Mouse (Mus musculus) forebrain, embryonic 16.5 days (tissue): ENCODE measurements at regions not wholly inside any gene's neighbourhood (a gene's known extent, or its start where the extent isn't known, plus 50 kb on each side); places are given as distances from the start of the nearest gene placed in this dataset.

Experiments
- ATAC-seq: fragments of 200-750 bp; cut with Nextera tagmentation; 2 replicates; pipeline ENCODE4 v1.8.0; 2017; ENCODE audit warnings: mild to moderate bottlenecking, moderate library complexity
- H3K27ac ChIP-seq: fragments of 300-500 bp; sonication (generic); 2 replicates; pipeline ENCODE4 v1.5.1; 2014; ENCODE audit warnings: low read length, control low read depth
- H3K27me3 ChIP-seq: fragments of 300-500 bp; sonication (generic); replicated peaks from 2 replicates; pipeline ENCODE4 v1.6.1; 2014; ENCODE audit warnings: low read length; ENCODE audit not compliant: control insufficient read depth, insufficient read depth
- H3K36me3 ChIP-seq: fragments of 300-500 bp; sonication (generic); 2 replicates; pipeline ENCODE4 v1.6.1; 2014; ENCODE audit not compliant: control insufficient read depth, insufficient read depth
- H3K4me1 ChIP-seq: fragments of 300-500 bp; sonication (generic); replicated peaks from 2 replicates; pipeline ENCODE4 v1.6.1; 2014; ENCODE audit warnings: low read length; ENCODE audit not compliant: control insufficient read depth, insufficient read depth
- H3K4me2 ChIP-seq: fragments of 300-500 bp; sonication (generic); 2 replicates; pipeline ENCODE4 v1.6.1; 2014; ENCODE audit warnings: mild to moderate bottlenecking, low read length, control low read depth
- H3K4me3 ChIP-seq: fragments of 300-500 bp; sonication (generic); replicated peaks from 2 replicates; pipeline ENCODE4 v1.5.1; 2014; ENCODE audit warnings: mild to moderate bottlenecking, low read length, control low read depth
- H3K9ac ChIP-seq: fragments of 300-500 bp; sonication (generic); replicated peaks from 2 replicates; pipeline ENCODE4 v1.6.1; 2014; ENCODE audit warnings: low read depth, low read length, control low read depth
- H3K9me3 ChIP-seq: fragments of 300-500 bp; sonication (generic); 2 replicates; pipeline ENCODE4 v1.6.1; 2016; ENCODE audit warnings: low read length; ENCODE audit not compliant: control insufficient read depth
- WGBS: fragments of 180-500 bp; shearing (Covaris S2); extraction: QIAGEN DNeasy Blood & Tissue Kit; methylation state at CpG from one replicate; pipeline ENCODE4 v1.1.7; 2014; 5-methylcytosine and 5-hydroxymethylcytosine counted together

DNA sequence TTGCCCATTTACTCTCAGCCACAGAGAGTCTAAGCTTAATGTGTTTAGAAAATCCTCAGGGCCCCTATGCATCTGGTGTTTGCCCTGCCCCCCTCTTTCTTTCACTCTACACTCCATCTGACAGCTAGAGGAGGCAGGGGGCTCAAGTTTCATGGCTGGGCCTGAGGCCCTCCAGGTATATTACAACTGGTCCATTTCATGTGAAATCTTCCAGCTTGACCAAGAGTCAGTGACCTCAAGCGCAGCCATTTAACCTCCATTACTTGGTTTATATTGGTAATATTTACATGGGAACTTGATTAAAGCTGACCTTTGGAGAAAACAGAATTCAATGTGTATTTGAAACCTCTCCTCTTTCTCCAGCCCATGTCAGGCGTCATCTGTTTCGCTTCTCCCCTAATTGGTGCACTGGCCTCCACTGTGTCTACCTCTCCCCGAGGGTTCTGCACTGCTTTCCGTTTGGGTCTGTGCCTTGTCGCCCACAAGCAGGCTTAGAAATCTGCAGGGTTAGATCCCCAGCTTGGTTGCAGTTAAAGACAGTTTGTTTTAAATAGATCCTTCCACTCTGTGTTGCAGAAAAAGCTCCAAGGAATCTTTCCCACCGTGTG, 327.6 kb upstream of the Npvf start:
- no peak overlapping the region for H3K27ac ChIP-seq
- ATAC-seq: no peak

GRCm38 (mm10) chr6:50982856-50983255, 328.6 kb upstream of the Npvf start:
- Histone ChIP-seq H3K27me3 (no peaks in the 10 kb centered on the region), H3K4me3 (no peak overlapping the region), H3K9ac (no peak overlapping the region), H3K4me2 (no peak overlapping the region), H3K27ac (no peak overlapping the region), H3K36me3 (no peaks in the 10 kb centered on the region), H3K9me3 (no peaks in the 10 kb centered on the region), H3K4me1 (peaks cover 8% of the 10 kb centered on the region)
- 84% methylated on average over 4 of the region's 4 CpGs for WGBS
- no peak for ATAC-seq

More for the DNA sequence above, 327.6 kb upstream of the Npvf start:
- Histone ChIP-seq H3K9ac (no peak overlapping the region), H3K36me3 (no peaks in the 10 kb centered on the region), H3K9me3 (no peaks in the 10 kb centered on the region), H3K4me3 (no peak overlapping the region), H3K4me2 (no peak overlapping the region), H3K27me3 (no peaks in the 10 kb centered on the region), H3K4me1 (peaks cover 8% of the 10 kb centered on the region)
- WGBS: 63% methylated on average over 7 of the region's 7 CpGs

DNA sequence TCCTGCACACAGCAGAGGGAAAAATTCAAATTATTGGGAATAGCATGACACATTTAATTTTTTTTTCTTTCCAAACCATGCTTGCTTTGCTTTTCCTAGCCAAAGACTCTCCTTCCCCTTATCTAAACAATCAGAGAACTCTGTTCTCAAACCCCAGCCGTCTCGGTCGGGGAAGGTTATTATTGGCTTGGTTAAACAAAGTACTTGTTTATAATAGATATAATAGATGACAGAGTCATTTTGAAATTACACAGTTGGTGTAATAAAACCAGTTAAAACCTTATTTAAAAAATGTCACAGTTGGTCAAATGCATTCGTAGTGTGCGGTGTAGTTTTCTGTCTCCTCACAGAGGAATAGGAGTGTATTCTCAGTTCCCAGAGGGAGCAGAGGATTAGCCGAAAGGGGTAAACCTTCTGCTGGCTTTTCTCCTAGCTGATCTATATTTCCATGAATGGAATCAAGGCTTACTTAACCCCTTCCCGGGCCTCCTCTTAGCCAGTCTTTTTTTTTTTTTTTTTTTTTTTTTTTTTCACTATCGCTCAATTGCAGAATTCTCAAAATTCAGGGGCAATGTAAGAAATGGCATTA, 329.4 kb upstream of the Npvf start:
- 35% methylated on average over 8 of the region's 8 CpGs for WGBS
- no peak overlapping the region for H3K4me2 ChIP-seq
- H3K36me3 ChIP-seq: no peaks in the 10 kb centered on the region
- H3K27me3 ChIP-seq: no peaks in the 10 kb centered on the region
- H3K9me3 ChIP-seq: no peaks in the 10 kb centered on the region
- H3K9ac ChIP-seq: no peak overlapping the region
- ATAC-seq: no peak
- no peak overlapping the region for H3K27ac ChIP-seq
- peaks cover 8% of the 10 kb centered on the region for H3K4me1 ChIP-seq
- no peak overlapping the region for H3K4me3 ChIP-seq

DNA sequence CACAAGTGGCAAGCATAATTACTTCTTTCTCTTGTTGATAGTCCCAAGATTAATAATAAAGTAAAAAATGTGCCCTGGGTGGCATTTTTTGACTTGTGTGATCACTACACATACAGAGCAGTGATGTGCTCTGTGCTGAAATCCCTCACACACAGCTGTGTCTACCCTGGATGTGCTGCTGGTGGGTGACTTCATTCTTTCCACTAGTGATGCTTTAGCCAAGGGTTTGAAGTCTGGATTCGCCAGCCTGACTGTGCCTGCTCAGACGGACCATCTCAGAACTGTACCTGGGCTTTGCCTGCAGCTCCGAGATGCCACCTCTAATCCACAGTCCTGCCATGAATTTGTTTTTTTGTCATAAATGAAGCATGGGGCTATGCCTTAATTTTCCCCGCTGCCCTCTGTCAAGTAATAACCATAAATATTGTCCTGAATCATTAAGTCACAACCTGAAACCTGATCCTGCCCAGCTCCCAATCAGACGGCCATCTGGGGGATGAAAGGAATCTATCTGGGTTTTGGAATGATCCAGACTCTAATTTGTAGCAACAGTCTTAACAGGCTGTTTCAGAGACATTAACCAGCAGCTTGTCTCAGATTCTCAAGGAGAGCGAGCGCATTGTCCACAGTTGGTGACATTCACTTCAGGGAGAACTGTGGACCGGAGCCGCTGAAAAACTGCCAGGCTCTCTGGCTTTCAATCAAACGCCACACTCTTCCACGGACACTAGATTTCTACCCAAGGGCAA, 330.1 kb upstream of the Npvf start:
- Histone ChIP-seq H3K4me3 (no peak overlapping the region), H3K9me3 (no peaks in the 10 kb centered on the region), H3K9ac (no peak overlapping the region), H3K4me2 (no peak overlapping the region), H3K36me3 (no peaks in the 10 kb centered on the region), H3K27ac (no peak overlapping the region), H3K4me1 (peaks cover 8% of the 10 kb centered on the region), H3K27me3 (no peaks in the 10 kb centered on the region)
- WGBS: 36% methylated on average over 11 of the region's 11 CpGs
- ATAC-seq: no peak

DNA sequence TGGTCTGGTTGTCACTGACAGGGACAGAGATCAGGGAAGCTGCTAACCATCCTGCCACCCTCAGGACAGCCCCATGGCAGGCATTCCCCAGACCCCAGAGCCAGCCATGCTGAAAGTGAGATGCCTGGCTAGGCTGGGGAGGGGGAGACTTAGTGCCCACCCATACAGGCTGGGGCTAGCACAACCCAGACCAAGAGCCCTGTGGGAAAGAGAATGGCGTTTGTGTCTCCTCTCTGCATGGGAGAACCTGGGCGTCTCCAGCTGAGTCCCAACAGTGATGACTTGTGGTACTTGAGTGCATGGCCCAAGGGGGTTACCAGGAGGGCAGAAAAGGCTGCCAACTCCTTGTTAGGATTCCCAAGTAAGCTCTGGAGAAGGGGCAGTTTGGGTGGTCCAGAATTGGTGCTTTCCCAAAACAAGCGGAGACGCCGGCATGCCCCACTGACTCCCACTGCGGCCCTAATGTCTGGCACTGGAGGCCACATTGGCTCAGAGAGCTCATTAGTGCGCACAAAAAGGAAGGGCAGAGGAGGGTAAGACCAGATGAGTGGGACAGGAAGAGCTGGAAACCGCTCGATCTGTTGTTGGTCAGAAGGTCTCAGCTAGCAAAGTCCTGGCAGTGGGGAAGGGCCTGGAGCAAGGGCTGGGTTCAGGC, 332.2 kb upstream of the Npvf start:
- Histone ChIP-seq H3K27ac (no peak overlapping the region), H3K4me2 (no peak overlapping the region)

DNA sequence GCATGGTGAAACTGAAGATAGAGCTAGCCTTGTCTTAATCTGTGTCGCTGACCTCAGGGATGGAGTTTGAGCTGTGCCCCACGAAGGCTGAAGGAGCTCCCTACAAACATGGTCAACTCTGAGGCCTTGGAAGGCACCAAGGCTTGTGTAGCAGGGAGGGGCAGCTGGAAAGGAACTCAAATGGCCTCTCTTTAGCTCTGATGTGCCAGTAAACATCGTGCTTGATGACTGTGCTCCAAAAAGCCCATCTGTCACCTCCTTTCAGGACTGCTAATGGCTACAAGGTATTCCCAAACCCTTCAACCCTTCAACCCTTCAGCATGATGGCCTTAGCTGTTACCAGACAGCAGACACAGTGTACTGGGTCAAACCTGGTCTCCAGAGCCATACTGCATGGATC, 334.3 kb upstream of the Npvf start:
- ATAC-seq: no peak
- Histone ChIP-seq H3K9me3 (no peaks in the 10 kb centered on the region), H3K36me3 (no peaks in the 10 kb centered on the region), H3K27me3 (no peaks in the 10 kb centered on the region), H3K27ac (no peak overlapping the region), H3K4me2 (no peak overlapping the region), H3K4me3 (no peak overlapping the region), H3K4me1 (peaks cover 8% of the 10 kb centered on the region), H3K9ac (no peak overlapping the region)
- WGBS: 81% methylated on average over 3 of the region's 3 CpGs

More for the DNA sequence above, 332.2 kb upstream of the Npvf start:
- peaks cover 8% of the 10 kb centered on the region for H3K4me1 ChIP-seq
- no peak overlapping the region for H3K9ac ChIP-seq
- H3K36me3 ChIP-seq: no peaks in the 10 kb centered on the region
- WGBS: 38% methylated on average over 9 of the region's 9 CpGs
- peak; percentile 77 for ATAC-seq
- H3K27me3 ChIP-seq: no peaks in the 10 kb centered on the region
- H3K4me3 ChIP-seq: no peak overlapping the region
- H3K9me3 ChIP-seq: no peaks in the 10 kb centered on the region

DNA sequence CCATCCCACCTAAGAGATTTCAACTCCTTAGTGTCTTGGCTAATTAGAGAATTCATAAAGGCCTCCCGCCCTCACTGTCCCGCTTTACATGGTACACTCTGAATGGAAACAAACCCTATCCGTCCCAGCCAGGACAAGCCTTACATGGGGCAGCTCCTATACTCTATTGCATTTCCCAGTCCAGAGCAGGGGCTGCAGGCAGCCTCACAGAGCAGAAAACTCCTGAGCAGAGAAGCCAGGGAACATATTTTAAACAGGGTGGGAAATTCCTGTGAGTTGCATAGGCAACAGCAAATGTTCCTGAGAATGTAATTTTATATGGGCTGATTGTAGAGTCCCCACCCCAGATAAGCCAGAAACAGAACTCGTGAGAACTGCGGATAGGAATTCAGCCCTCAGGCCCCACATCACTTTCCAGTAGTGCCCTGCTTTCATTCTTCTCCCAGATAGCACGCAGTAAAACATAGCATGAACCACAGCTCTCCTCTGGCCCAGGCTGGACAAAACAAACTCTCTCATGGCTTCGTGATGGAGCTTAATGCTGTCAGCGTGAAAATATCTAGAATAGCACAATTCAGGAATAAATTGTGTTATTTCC, 337.4 kb upstream of the Npvf start:
- no peak overlapping the region for H3K27ac ChIP-seq
- ATAC-seq: no peak
- H3K36me3 ChIP-seq: no peaks in the 10 kb centered on the region
- no peaks in the 10 kb centered on the region; the same call in 1 of the 2 replicates for H3K4me1 ChIP-seq
- H3K4me2 ChIP-seq: no peak overlapping the region
- no peaks in the 10 kb centered on the region for H3K9me3 ChIP-seq
- no peak overlapping the region for H3K9ac ChIP-seq
- WGBS: 82% methylated on average over 8 of the region's 8 CpGs
- H3K4me3 ChIP-seq: no peak overlapping the region
- no peaks in the 10 kb centered on the region for H3K27me3 ChIP-seq

DNA sequence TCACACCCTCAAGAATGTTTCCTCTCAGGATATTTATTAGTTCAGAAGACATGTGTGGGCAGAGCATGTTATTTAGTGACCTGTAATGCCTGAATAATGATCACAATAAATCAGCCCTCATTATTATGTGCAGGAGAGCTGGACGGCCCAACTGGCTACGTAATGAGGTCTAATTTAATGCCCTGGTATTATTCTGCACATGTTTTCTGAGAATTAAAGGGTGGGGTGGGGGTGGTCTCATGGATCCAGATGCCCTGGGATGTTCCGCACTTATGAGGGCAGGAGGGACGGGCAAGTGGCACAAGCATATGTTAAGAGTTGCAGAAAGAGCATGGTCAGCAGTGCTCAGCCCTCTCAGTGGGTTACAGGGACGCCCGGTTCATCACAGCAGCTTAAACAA, 339.7 kb upstream of the Npvf start:
- Histone ChIP-seq H3K36me3 (no peaks in the 10 kb centered on the region), H3K9ac (no peak overlapping the region), H3K27ac (no peak overlapping the region), H3K4me3 (no peak overlapping the region), H3K4me1 (no peaks in the 10 kb centered on the region; the same call in 1 of the 2 replicates), H3K4me2 (no peak overlapping the region), H3K27me3 (no peaks in the 10 kb centered on the region), H3K9me3 (no peaks in the 10 kb centered on the region)
- ATAC-seq: no peak
- WGBS: 46% methylated on average over 6 of the region's 6 CpGs

- peak; percentile 62 for ATAC-seq
- Histone ChIP-seq H3K27me3 (no peaks in the 10 kb centered on the region), H3K27ac (no peak overlapping the region; the same call in 1 of the 2 replicates), H3K9me3 (no peaks in the 10 kb centered on the region), H3K4me2 (no peak overlapping the region), H3K4me3 (no peak overlapping the region), H3K36me3 (no peaks in the 10 kb centered on the region), H3K4me1 (peaks cover 18% of the 10 kb centered on the region), H3K9ac (no peak overlapping the region)
- 33% methylated on average over 7 of the region's 7 CpGs for WGBS
Measured at GRCm38 (mm10) chr6:51002713-51003112, 348.5 kb upstream of the Npvf start.
